Mouse (Mus musculus): Measurements from ENCODE around the gene Sprn. TPM values are rescaled to one million over a fixed set of nuclear protein-coding genes. Genes with fewer than 3 reads are reported as not detected.

The Sprn gene
- 0.48 and 0.55 TPM in 2 replicates for polyA plus RNA-seq (2015; fragmentation: Nextera tagmentation; extraction: Ambion mirVana)

DNA sequence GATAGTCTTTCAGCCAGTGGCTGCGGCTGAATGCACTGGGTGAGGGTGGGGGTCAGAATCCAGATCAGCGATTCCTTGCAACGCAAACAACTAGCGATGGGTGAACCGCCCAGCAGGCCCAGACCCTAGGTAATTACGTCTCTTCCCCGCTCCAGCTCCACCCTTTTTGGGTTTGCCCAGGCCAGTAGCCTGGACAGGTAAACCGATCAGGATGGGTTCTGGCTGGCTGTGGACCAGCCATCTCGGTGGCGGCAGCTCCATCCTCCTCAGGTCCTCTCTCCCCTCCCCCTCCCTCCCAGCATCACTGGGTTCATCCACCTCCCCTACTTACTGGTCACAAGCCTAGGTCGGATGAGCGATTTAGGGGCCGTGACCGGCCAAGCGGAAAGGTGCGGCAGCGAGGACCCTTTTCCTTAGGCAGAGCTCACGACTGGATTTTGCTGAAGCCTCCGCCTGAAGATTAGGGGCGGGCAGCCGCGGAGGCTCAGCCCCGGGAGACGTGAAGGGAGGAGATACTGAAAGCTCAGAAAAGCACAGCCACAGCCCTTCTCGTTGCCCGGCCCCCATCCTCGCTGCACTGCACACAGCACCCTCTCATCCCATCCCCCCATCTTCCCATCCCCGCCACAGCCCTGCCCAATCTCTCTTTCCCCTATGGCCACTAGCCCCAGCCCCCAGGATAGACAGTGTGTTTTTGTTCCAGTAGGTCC is at the start of gene Sprn:
Gene Sprn (minus strand): TSS at position 660 of the 710 bp plus-strand sequence.
- Histone ChIP-seq H3K4me3 (replicated peaks) (peak within 1 kb of the TSS; percentile 29), H3K9ac (0 out of 2 replicates have a peak within 1 kb of the TSS, but pooled peaks have one; percentile 19), H3K4me2 (peak within 1 kb of the TSS; percentile 58), H3K36me3 (peaks cover 14% of the 10 kb centered on the region; the same call in 1 of the 2 replicates), H3K27ac (no peak within 1 kb of the TSS), H3K4me1 (peaks cover 17% of the 10 kb centered on the region), H3K27me3 (peaks cover 49% of the 10 kb centered on the region), H3K9me3 (replicated peaks) (no peaks in the 10 kb centered on the region)
- 3% methylated on average over 28 of the region's 28 CpGs for WGBS
- peak; percentile 35; the same call in 1 of the 2 replicates for ATAC-seq (replicated peaks; ENCODE audit: low FRiP score)

GRCm38 (mm10) chr7:140201090-140201489 is 46.4 kb upstream of the Sprn start:
- H3K9ac ChIP-seq = no peak overlapping the region
- WGBS = 81% methylated on average over 4 of the region's 4 CpGs
- ATAC-seq (replicated peaks; ENCODE audit: low FRiP score) = no peak
- no peak overlapping the region for H3K4me3 ChIP-seq (replicated peaks)
- H3K4me1 ChIP-seq = no peaks in the 10 kb centered on the region
- H3K36me3 ChIP-seq = no peaks in the 10 kb centered on the region
- H3K27me3 ChIP-seq = no peaks in the 10 kb centered on the region
- H3K9me3 ChIP-seq (replicated peaks) = no peaks in the 10 kb centered on the region
- no peak overlapping the region for H3K4me2 ChIP-seq
- no peak overlapping the region for H3K27ac ChIP-seq

DNA sequence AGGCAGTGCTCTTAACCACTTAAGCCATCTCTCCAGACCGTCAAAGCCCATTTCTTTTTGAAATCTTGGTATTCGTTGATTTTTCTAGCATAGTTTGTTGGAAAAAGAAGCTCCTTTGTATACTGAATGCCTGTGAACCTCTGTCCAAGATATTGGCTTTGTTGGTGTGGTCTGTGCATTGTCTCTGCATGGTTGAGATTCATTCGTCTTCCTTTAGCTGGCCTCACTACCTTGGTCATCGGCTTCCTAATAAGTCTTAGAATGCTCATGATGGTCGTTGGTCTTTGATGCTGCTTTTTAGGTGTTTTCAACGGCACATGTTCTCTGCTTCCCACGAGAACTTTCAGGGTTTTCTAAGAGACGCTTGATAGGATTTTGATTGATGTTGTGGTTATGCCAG is 41.3 kb upstream of the Sprn start:
- H3K4me2 ChIP-seq = no peak overlapping the region
- ATAC-seq (replicated peaks; ENCODE audit: low FRiP score) = no peak
- no peaks in the 10 kb centered on the region for H3K9me3 ChIP-seq (replicated peaks)
- H3K4me3 ChIP-seq (replicated peaks) = no peak overlapping the region
- no peaks in the 10 kb centered on the region for H3K4me1 ChIP-seq
- H3K9ac ChIP-seq = no peak overlapping the region
- 85% methylated on average over 8 of the region's 8 CpGs for whole genome bisulfite sequencing
- H3K27ac ChIP-seq = no peak overlapping the region
- no peaks in the 10 kb centered on the region for H3K36me3 ChIP-seq
- no peaks in the 10 kb centered on the region for H3K27me3 ChIP-seq

- Histone ChIP-seq H3K27me3 (no peaks in the 10 kb centered on the region), H3K4me1 (no peaks in the 10 kb centered on the region), H3K9me3 (replicated peaks) (no peaks in the 10 kb centered on the region), H3K27ac (no peak overlapping the region), H3K4me2 (no peak overlapping the region), H3K4me3 (replicated peaks) (no peak overlapping the region), H3K36me3 (no peaks in the 10 kb centered on the region), H3K9ac (no peak overlapping the region)
- WGBS = 87% methylated on average over 4 of the region's 4 CpGs
- ATAC-seq (replicated peaks; ENCODE audit: low FRiP score) = no peak
Observed at GRCm38 (mm10) chr7:140194031-140194430, 39.4 kb upstream of the Sprn start.

- Histone ChIP-seq H3K9me3 (replicated peaks) (no peaks in the 10 kb centered on the region), H3K27ac (no peak overlapping the region), H3K4me2 (no peak overlapping the region), H3K9ac (no peak overlapping the region), H3K36me3 (no peaks in the 10 kb centered on the region), H3K27me3 (no peaks in the 10 kb centered on the region), H3K4me1 (no peaks in the 10 kb centered on the region), H3K4me3 (replicated peaks) (no peak overlapping the region)
- ATAC-seq (replicated peaks; ENCODE audit: low FRiP score) = no peak
- 87% methylated on average over 2 of the region's 2 CpGs for WGBS
Observed at GRCm38 (mm10) chr7:140192851-140193250, 38.2 kb upstream of the Sprn start.

DNA sequence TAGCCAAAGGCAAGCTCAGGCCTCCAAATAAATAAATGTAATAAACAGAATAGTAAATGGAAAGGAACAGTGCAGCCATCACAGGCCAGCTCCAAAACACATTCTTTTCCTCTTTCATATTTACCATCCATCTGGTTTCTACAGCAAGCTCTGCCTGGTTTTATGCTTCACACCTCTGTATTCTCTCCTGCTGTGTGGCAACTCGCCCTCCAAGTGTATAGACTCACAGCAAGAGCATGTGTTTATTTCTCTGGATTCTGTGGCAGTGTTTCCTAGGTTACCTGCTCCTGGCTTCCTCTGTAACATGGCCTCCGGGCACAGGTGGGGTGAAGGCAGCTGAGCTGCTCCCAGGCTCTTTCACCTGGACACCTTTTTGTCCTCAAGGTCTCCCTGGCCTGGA is 37.8 kb upstream of the Sprn start:
- WGBS = 62% methylated on average over 2 of the region's 2 CpGs
- Histone ChIP-seq H3K9ac (no peak overlapping the region), H3K36me3 (no peaks in the 10 kb centered on the region), H3K4me3 (replicated peaks) (no peak overlapping the region), H3K9me3 (replicated peaks) (no peaks in the 10 kb centered on the region), H3K4me2 (no peak overlapping the region), H3K4me1 (no peaks in the 10 kb centered on the region), H3K27ac (no peak overlapping the region), H3K27me3 (no peaks in the 10 kb centered on the region)
- ATAC-seq (replicated peaks; ENCODE audit: low FRiP score) = no peak

GRCm38 (mm10) chr7:140190435-140190834 is 35.8 kb upstream of the Sprn start:
- no peak for ATAC-seq (replicated peaks; ENCODE audit: low FRiP score)
- Histone ChIP-seq H3K4me2 (no peak overlapping the region), H3K9ac (no peak overlapping the region), H3K9me3 (replicated peaks) (no peaks in the 10 kb centered on the region), H3K27me3 (0 out of 2 replicates have a peak, but pooled peaks cover 3% of the 10 kb centered on the region), H3K27ac (no peak overlapping the region), H3K4me3 (replicated peaks) (no peak overlapping the region), H3K36me3 (no peaks in the 10 kb centered on the region), H3K4me1 (no peaks in the 10 kb centered on the region)
- 100% methylated on average over 1 of the region's 1 CpGs for WGBS

DNA sequence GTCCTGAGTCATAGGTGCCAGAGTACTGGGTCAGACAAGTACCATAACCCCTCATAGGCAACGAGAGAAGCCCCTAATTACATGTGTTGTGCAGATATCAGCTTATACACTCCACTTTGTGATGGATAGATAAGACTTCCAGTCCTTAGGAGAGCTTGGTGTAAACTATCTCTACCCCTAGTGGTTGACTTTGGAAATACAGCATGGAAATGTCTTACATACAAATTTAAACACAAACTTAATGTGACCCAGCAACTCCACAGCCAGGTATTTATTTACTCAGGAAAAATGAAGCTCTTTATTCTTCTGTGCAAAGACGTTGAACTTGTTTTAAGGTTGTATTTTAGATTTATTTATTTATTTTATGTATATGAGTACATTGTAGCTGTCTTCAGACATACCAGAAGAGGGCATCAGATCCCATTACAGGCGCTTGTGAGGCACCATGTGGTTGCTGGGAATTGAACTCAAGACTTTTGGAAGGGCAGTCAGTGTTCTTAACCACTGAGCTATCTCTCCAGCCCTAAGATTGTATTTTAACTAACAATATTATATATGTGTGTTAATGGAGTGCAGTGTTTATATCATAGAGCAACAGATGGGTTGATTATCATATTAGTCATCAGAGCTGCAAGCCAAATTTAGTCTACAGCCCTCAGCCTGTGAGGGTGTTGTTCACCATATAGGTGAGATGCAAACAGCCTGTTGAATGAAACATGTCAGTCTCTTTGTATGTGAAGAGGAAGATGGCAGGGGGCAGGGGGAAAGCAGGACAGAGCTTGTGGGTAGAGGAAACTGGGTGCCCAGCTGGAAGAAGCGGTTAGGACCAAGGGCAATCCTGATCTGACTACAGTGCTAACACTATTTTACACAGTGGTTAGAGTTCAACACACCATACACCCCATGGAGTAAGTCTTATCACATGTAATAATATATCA is 34.0 kb upstream of the Sprn start:
- Histone ChIP-seq H3K27me3 (peaks cover 7% of the 10 kb centered on the region; the same call in 1 of the 2 replicates), H3K4me2 (no peak overlapping the region), H3K27ac (no peak overlapping the region), H3K9ac (no peak overlapping the region), H3K36me3 (no peaks in the 10 kb centered on the region), H3K4me1 (no peaks in the 10 kb centered on the region), H3K4me3 (replicated peaks) (no peak overlapping the region), H3K9me3 (replicated peaks) (no peaks in the 10 kb centered on the region)
- ATAC-seq (replicated peaks; ENCODE audit: low FRiP score) = no peak
- WGBS = 63% methylated on average over 4 of the region's 4 CpGs

- no peaks in the 10 kb centered on the region for H3K9me3 ChIP-seq (replicated peaks)
- H3K27ac ChIP-seq = no peak overlapping the region
- H3K27me3 ChIP-seq = peaks cover 7% of the 10 kb centered on the region; the same call in 1 of the 2 replicates
- H3K4me1 ChIP-seq = no peaks in the 10 kb centered on the region
- WGBS = 79% methylated on average over 7 of the region's 7 CpGs
- ATAC-seq (replicated peaks; ENCODE audit: low FRiP score) = no peak
- no peak overlapping the region for H3K4me3 ChIP-seq (replicated peaks)
- no peak overlapping the region for H3K9ac ChIP-seq
- no peaks in the 10 kb centered on the region for H3K36me3 ChIP-seq
- no peak overlapping the region for H3K4me2 ChIP-seq
Observed at GRCm38 (mm10) chr7:140187721-140188390, 33.2 kb upstream of the Sprn start.

GRCm38 (mm10) chr7:140186646-140187620 is 32.3 kb upstream of the Sprn start:
- WGBS = 67% methylated on average over 18 of the region's 18 CpGs
- no peak overlapping the region for H3K4me2 ChIP-seq
- no peaks in the 10 kb centered on the region for H3K4me1 ChIP-seq
- H3K27ac ChIP-seq = no peak overlapping the region
- H3K9ac ChIP-seq = no peak overlapping the region
- no peak for ATAC-seq (replicated peaks; ENCODE audit: low FRiP score)
- H3K27me3 ChIP-seq = peaks cover 7% of the 10 kb centered on the region; the same call in 1 of the 2 replicates
- H3K4me3 ChIP-seq (replicated peaks) = no peak overlapping the region
- H3K36me3 ChIP-seq = no peaks in the 10 kb centered on the region
- no peaks in the 10 kb centered on the region for H3K9me3 ChIP-seq (replicated peaks)

GRCm38 (mm10) chr7:140184206-140184605 is 29.5 kb upstream of the Sprn start:
- Histone ChIP-seq H3K9me3 (replicated peaks) (no peaks in the 10 kb centered on the region), H3K4me3 (replicated peaks) (no peak overlapping the region), H3K9ac (no peak overlapping the region), H3K36me3 (no peaks in the 10 kb centered on the region), H3K4me2 (no peak overlapping the region), H3K27me3 (peaks cover 7% of the 10 kb centered on the region; the same call in 1 of the 2 replicates), H3K27ac (no peak overlapping the region), H3K4me1 (no peaks in the 10 kb centered on the region)
- WGBS = 79% methylated on average over 4 of the region's 4 CpGs
- ATAC-seq (replicated peaks; ENCODE audit: low FRiP score) = no peak
